Mouse (Mus musculus) heart, embryonic 10.5 days (tissue): ENCODE results near the gene Actr2. TPM values are rescaled to one million over a fixed set of nuclear protein-coding genes. Genes with fewer than 3 reads are reported as not detected.
A peak's percentile ranks its signal among the peaks of the same experiment; 100 is the strongest.
"Not testable (repeated sequence)": the region's sequence is repeated elsewhere in the genome, so short reads cannot be mapped to it uniquely, and the experiment has no call there.

Experiments used
- DNase-seq: peaks from one replicate; pipeline ENCODE4 v3.0.0-alpha.2; 2017; ENCODE audit warnings: low spot score
- H3K27ac ChIP-seq: fragments of 300-500 bp; sonication (generic); 2 replicates; pipeline ENCODE4 v1.5.1; 2016; ENCODE audit warnings: mild to moderate bottlenecking
- H3K27me3 ChIP-seq: fragments of 300-500 bp; sonication (generic); 2 replicates; pipeline ENCODE4 v1.6.1; 2016; ENCODE audit warnings: mild to moderate bottlenecking; ENCODE audit not compliant: poor library complexity, insufficient read depth, severe bottlenecking
- H3K36me3 ChIP-seq: fragments of 300-500 bp; sonication (generic); 2 replicates; pipeline ENCODE4 v1.6.1; 2016; ENCODE audit warnings: mild to moderate bottlenecking, moderate library complexity
- H3K4me1 ChIP-seq: fragments of 300-500 bp; sonication (generic); 2 replicates; pipeline ENCODE4 v1.6.1; 2016; ENCODE audit warnings: mild to moderate bottlenecking
- H3K4me3 ChIP-seq: fragments of 300-500 bp; sonication (generic); 2 replicates; pipeline ENCODE4 v1.5.1; 2016; ENCODE audit warnings: mild to moderate bottlenecking, moderate library complexity
- H3K9me3 ChIP-seq: fragments of 300-500 bp; sonication (generic); 2 replicates; pipeline ENCODE4 v1.6.1; 2016; ENCODE audit warnings: mild to moderate bottlenecking, moderate library complexity
- WGBS: fragments of 180-500 bp; shearing (Covaris S2); methylation state at CpG from one replicate; pipeline ENCODE4 v1.1.7; 2016; 5-methylcytosine and 5-hydroxymethylcytosine counted together
- polyA plus RNA-seq: library from polyadenylated mRNA; unstranded; fragments of >200 nt; fragmentation: Nextera tagmentation; extraction: Ambion mirVana; gene quantifications from 2 replicates; pipeline ENCODE4 v1.2.1, GENCODE M21; 2016

Actr2 gene
- 97.5 and 105 TPM in 2 replicates for polyA plus RNA-seq

GRCm38 (mm10) chr11:20112741-20113480 lies at the start of gene Actr2:
TSS of gene Actr2 (minus strand) at chr11:20112913.
- H3K36me3 ChIP-seq: peaks cover 19% of the 10 kb centered on the region
- H3K27me3 ChIP-seq: no peaks in the 10 kb centered on the region
- H3K4me1 ChIP-seq: peaks cover 9% of the 10 kb centered on the region
- DNase-seq: peak; percentile 99
- no peaks in the 10 kb centered on the region for H3K9me3 ChIP-seq
- peak within 1 kb of the TSS; percentile 90 for H3K4me3 ChIP-seq
- under 1% methylated on average over 57 of the region's 57 CpGs for WGBS
- H3K27ac ChIP-seq: peak within 1 kb of the TSS; percentile 95

GRCm38 (mm10) chr11:20158879-20159278 lies 46.2 kb upstream of the Actr2 start:
- Histone ChIP-seq H3K4me1 (no peaks in the 10 kb centered on the region), H3K9me3 (no peaks in the 10 kb centered on the region), H3K36me3 (no peaks in the 10 kb centered on the region), H3K27me3 (no peaks in the 10 kb centered on the region), H3K27ac (no peak overlapping the region), H3K4me3 (no peak overlapping the region)
- DNase-seq: no peak

- not testable (repeated sequence) for H3K4me3 ChIP-seq
- 91% methylated on average over 5 of the region's 5 CpGs for WGBS
Observed at GRCm38 (mm10) chr11:20153542-20153941, 40.8 kb upstream of the Actr2 start.

GRCm38 (mm10) chr11:20152107-20152901 lies 39.6 kb upstream of the Actr2 start:
- Histone ChIP-seq H3K27ac (no peak overlapping the region), H3K9me3 (0 out of 2 replicates have a peak, but pooled peaks cover 4% of the 10 kb centered on the region), H3K4me3 (no peak overlapping the region), H3K27me3 (no peaks in the 10 kb centered on the region), H3K4me1 (no peaks in the 10 kb centered on the region), H3K36me3 (no peaks in the 10 kb centered on the region)
- 78% methylated on average over 4 of the region's 4 CpGs for WGBS
- no peak for DNase-seq

More at GRCm38 (mm10) chr11:20153542-20153941, 40.8 kb upstream of the Actr2 start:
- not testable (repeated sequence) for H3K27ac ChIP-seq, H3K36me3 ChIP-seq, H3K4me1 ChIP-seq, H3K9me3 ChIP-seq, H3K27me3 ChIP-seq, DNase-seq

- no peaks in the 10 kb centered on the region for H3K4me1 ChIP-seq
- H3K9me3 ChIP-seq: 0 out of 2 replicates have a peak, but pooled peaks cover 4% of the 10 kb centered on the region
- no peak for DNase-seq
- 84% methylated on average over 5 of the region's 5 CpGs for WGBS
- no peaks in the 10 kb centered on the region for H3K27me3 ChIP-seq
- no peak overlapping the region for H3K27ac ChIP-seq
- H3K4me3 ChIP-seq: no peak overlapping the region
- H3K36me3 ChIP-seq: no peaks in the 10 kb centered on the region
Observed at GRCm38 (mm10) chr11:20151290-20151689, 38.6 kb upstream of the Actr2 start.

GRCm38 (mm10) chr11:20149936-20150335 lies 37.2 kb upstream of the Actr2 start:
- Histone ChIP-seq H3K27me3 (no peaks in the 10 kb centered on the region), H3K4me3 (no peak overlapping the region), H3K9me3 (0 out of 2 replicates have a peak, but pooled peaks cover 4% of the 10 kb centered on the region), H3K36me3 (no peaks in the 10 kb centered on the region), H3K27ac (no peak overlapping the region), H3K4me1 (peaks cover 7% of the 10 kb centered on the region; the same call in 1 of the 2 replicates)
- WGBS: 92% methylated on average over 3 of the region's 3 CpGs
- no peak for DNase-seq

- Histone ChIP-seq H3K36me3 (no peaks in the 10 kb centered on the region), H3K4me3 (no peak overlapping the region), H3K4me1 (peaks cover 12% of the 10 kb centered on the region; the same call in 1 of the 2 replicates), H3K9me3 (0 out of 2 replicates have a peak, but pooled peaks cover 4% of the 10 kb centered on the region), H3K27me3 (no peaks in the 10 kb centered on the region), H3K27ac (no peak overlapping the region)
- WGBS: 16% methylated on average over 9 of the region's 9 CpGs
- no peak for DNase-seq
Observed at GRCm38 (mm10) chr11:20145383-20145782, 32.7 kb upstream of the Actr2 start.

GRCm38 (mm10) chr11:20144536-20145263 lies 32.0 kb upstream of the Actr2 start:
- H3K27me3 ChIP-seq: no peaks in the 10 kb centered on the region

GRCm38 (mm10) chr11:20143687-20144086 lies 31.0 kb upstream of the Actr2 start:
- 78% methylated on average over 4 of the region's 4 CpGs for WGBS

More at GRCm38 (mm10) chr11:20144536-20145263, 32.0 kb upstream of the Actr2 start:
- no peak for DNase-seq
- H3K27ac ChIP-seq: no peak overlapping the region
- WGBS: 75% methylated on average over 9 of the region's 9 CpGs
- H3K36me3 ChIP-seq: no peaks in the 10 kb centered on the region
- peaks cover 12% of the 10 kb centered on the region; the same call in 1 of the 2 replicates for H3K4me1 ChIP-seq
- H3K4me3 ChIP-seq: no peak overlapping the region
- no peaks in the 10 kb centered on the region for H3K9me3 ChIP-seq

GRCm38 (mm10) chr11:20142516-20142915 lies 29.8 kb upstream of the Actr2 start:
- H3K9me3 ChIP-seq: no peaks in the 10 kb centered on the region
- H3K4me3 ChIP-seq: no peak overlapping the region
- peaks cover 12% of the 10 kb centered on the region; the same call in 1 of the 2 replicates for H3K4me1 ChIP-seq
- 83% methylated on average over 5 of the region's 5 CpGs for WGBS
- DNase-seq: no peak
- no peaks in the 10 kb centered on the region for H3K36me3 ChIP-seq
- no peaks in the 10 kb centered on the region for H3K27me3 ChIP-seq
- H3K27ac ChIP-seq: no peak overlapping the region

More at GRCm38 (mm10) chr11:20143687-20144086, 31.0 kb upstream of the Actr2 start:
- DNase-seq, H3K36me3 ChIP-seq, H3K27me3 ChIP-seq, H3K27ac ChIP-seq, H3K4me3 ChIP-seq, H3K9me3 ChIP-seq: not testable (repeated sequence)
- H3K4me1 ChIP-seq: peaks cover 12% of the 10 kb centered on the region; the same call in 1 of the 2 replicates

GRCm38 (mm10) chr11:20140286-20140685 lies 27.6 kb upstream of the Actr2 start:
- no peak overlapping the region for H3K4me3 ChIP-seq
- 85% methylated on average over 5 of the region's 5 CpGs for WGBS

GRCm38 (mm10) chr11:20139711-20140110 lies 27.0 kb upstream of the Actr2 start:
- H3K4me1 ChIP-seq: peaks cover 3% of the 10 kb centered on the region; the same call in 1 of the 2 replicates
- H3K27me3 ChIP-seq: no peaks in the 10 kb centered on the region
- no peak overlapping the region for H3K4me3 ChIP-seq
- no peak overlapping the region for H3K27ac ChIP-seq
- H3K9me3 ChIP-seq: no peaks in the 10 kb centered on the region
- DNase-seq: no peak
- no peaks in the 10 kb centered on the region for H3K36me3 ChIP-seq
- 82% methylated on average over 2 of the region's 2 CpGs for WGBS

More at GRCm38 (mm10) chr11:20140286-20140685, 27.6 kb upstream of the Actr2 start:
- H3K4me1 ChIP-seq: peaks cover 9% of the 10 kb centered on the region; the same call in 1 of the 2 replicates
- H3K27ac ChIP-seq: no peak overlapping the region
- H3K27me3 ChIP-seq: no peaks in the 10 kb centered on the region
- H3K9me3 ChIP-seq: no peaks in the 10 kb centered on the region
- H3K36me3 ChIP-seq: no peaks in the 10 kb centered on the region
- DNase-seq: no peak
